Mouse (Mus musculus): ENCODE measurements around the gene 0610012G03Rik.
A peak's percentile ranks its signal among the peaks of the same experiment; 100 is the strongest.
"Not testable (repeated sequence)": the region's sequence is repeated elsewhere in the genome, so short reads cannot be mapped to it uniquely, and the experiment has no call there.

0610012G03Rik gene

GRCm38 (mm10) chr16:31948345-31948774 is at the start of gene 0610012G03Rik, which contains the start of gene Ncbp2:
Gene 0610012G03Rik (minus strand): TSS chr16:31948494.
Gene Ncbp2 (plus strand): TSS chr16:31948513.
- DNase-seq (ENCODE audit: low spot score), result peak; percentile 94

GRCm38 (mm10) chr16:31996371-31996770 is 48.1 kb upstream of the 0610012G03Rik start:
- DNase-seq (ENCODE audit: low spot score), result no peak

- DNase-seq (ENCODE audit: low spot score), result no peak
Measured at GRCm38 (mm10) chr16:31993946-31994345, 45.7 kb upstream of the 0610012G03Rik start.

- DNase-seq (ENCODE audit: low spot score), result no peak
Measured at GRCm38 (mm10) chr16:31993195-31993594, 44.9 kb upstream of the 0610012G03Rik start.

- DNase-seq (ENCODE audit: low spot score), result no peak
Measured at GRCm38 (mm10) chr16:31992039-31992438, 43.7 kb upstream of the 0610012G03Rik start.

- no peak for DNase-seq (ENCODE audit: low spot score)
Measured at GRCm38 (mm10) chr16:31980946-31981345, 32.7 kb upstream of the 0610012G03Rik start.

GRCm38 (mm10) chr16:31979501-31979900 is 31.2 kb upstream of the 0610012G03Rik start:
- DNase-seq (ENCODE audit: low spot score), result no peak

- no peak for DNase-seq (ENCODE audit: low spot score)
Measured at GRCm38 (mm10) chr16:31975258-31975657, 27.0 kb upstream of the 0610012G03Rik start.

- no peak for DNase-seq (ENCODE audit: low spot score)
Measured at GRCm38 (mm10) chr16:31963224-31963623, 14.9 kb upstream of the 0610012G03Rik start.

- DNase-seq (ENCODE audit: low spot score), result no peak
Measured at GRCm38 (mm10) chr16:31947901-31948316, 385 bp downstream of the 0610012G03Rik start.

- DNase-seq (ENCODE audit: low spot score), result peak; percentile 27
Measured at GRCm38 (mm10) chr16:31947333-31947732, 961 bp downstream of the 0610012G03Rik start.

GRCm38 (mm10) chr16:31945986-31946385 is 2.3 kb downstream of the 0610012G03Rik start:
- not testable (repeated sequence) for DNase-seq (ENCODE audit: low spot score)

- DNase-seq (ENCODE audit: low spot score), result no peak
Measured at GRCm38 (mm10) chr16:31945372-31945771, 2.9 kb downstream of the 0610012G03Rik start.

GRCm38 (mm10) chr16:31944698-31945255 is 3.5 kb downstream of the 0610012G03Rik start:
- DNase-seq (ENCODE audit: low spot score), result no peak

GRCm38 (mm10) chr16:31943980-31944379 is 4.3 kb downstream of the 0610012G03Rik start:
- peak; percentile 41 for DNase-seq (ENCODE audit: low spot score)

GRCm38 (mm10) chr16:31940586-31940985 is 7.7 kb downstream of the 0610012G03Rik start:
- no peak for DNase-seq (ENCODE audit: low spot score)

GRCm38 (mm10) chr16:31938856-31939255 is 9.4 kb downstream of the 0610012G03Rik start:
- no peak for DNase-seq (ENCODE audit: low spot score)

GRCm38 (mm10) chr16:31936568-31936967 is 11.7 kb downstream of the 0610012G03Rik start:
- DNase-seq (ENCODE audit: low spot score), result no peak

GRCm38 (mm10) chr16:31935091-31935979 is 13.0 kb downstream of the 0610012G03Rik start:
- DNase-seq (ENCODE audit: low spot score), result no peak

- no peak for DNase-seq (ENCODE audit: low spot score)
Measured at GRCm38 (mm10) chr16:31934550-31935010, 13.7 kb downstream of the 0610012G03Rik start.

- no peak for DNase-seq (ENCODE audit: low spot score)
Measured at GRCm38 (mm10) chr16:31933751-31934549, 14.3 kb downstream of the 0610012G03Rik start, which contains the start of gene Pigz. Gene Pigz (plus strand): TSS chr16:31933851.

All from adipocyte (in vitro differentiated cells).